ENCODE assay signal across 8 mouse cellular contexts in the genomic region with DNA sequence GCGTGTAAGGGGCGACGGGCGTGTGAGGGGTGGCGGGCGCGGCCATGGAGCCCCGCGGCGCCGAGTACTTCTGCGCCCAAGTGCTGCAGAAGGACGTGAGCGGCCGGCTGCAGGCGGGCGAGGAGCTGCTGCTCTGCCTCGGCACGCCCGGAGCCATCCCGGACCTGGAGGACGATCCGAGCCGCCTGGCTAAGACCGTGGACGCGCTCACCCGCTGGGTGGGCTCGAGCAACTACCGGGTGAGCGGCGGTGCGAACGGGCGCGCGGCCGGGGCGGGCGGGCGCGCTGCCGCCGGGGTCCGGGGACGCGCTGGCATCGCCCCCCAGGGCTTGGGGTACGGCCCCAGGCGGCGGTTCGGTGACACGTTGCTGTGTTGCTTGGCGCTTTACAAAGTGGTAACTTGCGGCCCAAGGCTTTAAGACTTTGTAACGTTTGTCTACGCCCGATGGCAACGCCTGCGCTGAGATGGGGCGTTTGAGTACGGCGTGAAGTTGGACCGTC. TPM values are rescaled to one million over a fixed set of nuclear protein-coding genes. Genes with fewer than 3 reads are reported as not detected.
DNase-seq lines count a peak whose midpoint lies in the region; ATAC-seq and TF ChIP-seq lines count a peak whose summit lies in the region.

No protein-coding gene starts in this region.

- TF ChIP-seq CTCF in bone marrow, adult 2 months (IDR thresholded peaks at IDR 0.05; ENCODE audit: control insufficient read depth, insufficient read depth, low read length): no peak

- H3K27me3 ChIP-seq in embryonic facial prominence, embryonic 14.5 days (replicated peaks; ENCODE audit: control insufficient read depth, insufficient read depth, low read length): no peaks in the 10 kb centered on the region
- no peaks in the 10 kb centered on the region for H3K27me3 ChIP-seq in heart, embryonic 14.5 days (ENCODE audit: control insufficient read depth, insufficient read depth, low read length)

- ATAC-seq in embryonic facial prominence, embryonic 14.5 days (ENCODE audit: low read depth): peak; percentile 75
- ATAC-seq in heart, embryonic 14.5 days (ENCODE audit: insufficient number of reproducible peaks, insufficient read depth, low FRiP score, low read depth): peak; percentile 49

- DNase-seq in ES-E14 (ENCODE audit: low read depth, low spot score): no peak
- DNase-seq in embryonic facial prominence, embryonic 14.5 days (ENCODE audit: low spot score): peak; percentile 54
- peak; percentile 68 to 77 for DNase-seq in kidney, postnatal 4 days
- peak; percentile 60 for DNase-seq in lung, postnatal 10 days
- peak; percentile 40 for DNase-seq in right cerebral cortex, postnatal 14 days
- DNase-seq in yolk sac, embryonic 10.5 days (ENCODE audit: low spot score): no peak

- TF ChIP-seq POLR2A in bone marrow, adult 2 months (IDR thresholded peaks at IDR 0.05; ENCODE audit: borderline replicate concordance, control insufficient read depth, low read depth, low read length): peak; percentile 23; the same call in 1 of the 2 replicates

- H3K9me3 ChIP-seq in ES-E14 (ENCODE audit: control insufficient read depth, insufficient read depth, low read depth, low read length): no peaks in the 10 kb centered on the region
- H3K9me3 ChIP-seq in embryonic facial prominence, embryonic 14.5 days (ENCODE audit: control insufficient read depth, low read length): no peaks in the 10 kb centered on the region
- no peaks in the 10 kb centered on the region for H3K9me3 ChIP-seq in heart, embryonic 14.5 days (ENCODE audit: control insufficient read depth, low read length)

- H3K9ac ChIP-seq in ES-E14 (ENCODE audit: insufficient read depth, low read depth, low read length, poor library complexity, severe bottlenecking): peak overlapping the region; percentile 93
- H3K9ac ChIP-seq in embryonic facial prominence, embryonic 14.5 days (ENCODE audit: low read depth, low read length): peak overlapping the region; percentile 92
- peak overlapping the region; percentile 92 for H3K9ac ChIP-seq in heart, embryonic 14.5 days (ENCODE audit: low read length)

- WGBS in bone marrow, adult 2 months: under 1% methylated on average over 64 of the region's 64 CpGs
- WGBS in embryonic facial prominence, embryonic 14.5 days: 0% methylated on average over 13 of the region's 64 CpGs
- WGBS in heart, embryonic 14.5 days: under 1% methylated on average over 62 of the region's 64 CpGs

- peak overlapping the region; percentile 63 for H3K27ac ChIP-seq in ES-E14 (ENCODE audit: insufficient read depth, low read depth, low read length, poor library complexity, severe bottlenecking)
- H3K27ac ChIP-seq in bone marrow, adult 2 months (ENCODE audit: control insufficient read depth, insufficient read depth, low read depth, low read length, poor library complexity): peak overlapping the region; percentile 81
- peak overlapping the region; percentile 94 for H3K27ac ChIP-seq in embryonic facial prominence, embryonic 14.5 days (replicated peaks; ENCODE audit: low read depth, low read length)
- peak overlapping the region; percentile 68 to 88 for H3K27ac ChIP-seq in heart, embryonic 14.5 days (replicated peaks in 1 of 2; ENCODE audit: control insufficient read depth in 1 of 2, insufficient read depth in 1 of 2, low read depth in 2 of 2, low read length in 2 of 2)

- in situ Hi-C loops in ES-E14 (cut with MboI; ENCODE audit: low sequenced_read_pairs in 2 of 2, unreplicated experiment in 2 of 2): no loop called here

- peaks cover 0 to 3% of the 10 kb centered on the region in 2 experiments; a peak in 2 of 4 replicates for H3K4me1 ChIP-seq in ES-E14 (ENCODE audit: control insufficient read depth in 2 of 2, insufficient read depth in 2 of 2, low read length in 2 of 2, poor library complexity in 1 of 2)
- peaks cover 3% of the 10 kb centered on the region; the same call in 1 of the 2 replicates for H3K4me1 ChIP-seq in bone marrow, adult 2 months (ENCODE audit: control insufficient read depth, insufficient read depth, low read length)
- 0 out of 2 replicates have a peak, but pooled peaks cover 5% of the 10 kb centered on the region for H3K4me1 ChIP-seq in embryonic facial prominence, embryonic 14.5 days (ENCODE audit: control insufficient read depth, insufficient read depth, low read length)
- peaks cover 6 to 14% of the 10 kb centered on the region in 2 experiments for H3K4me1 ChIP-seq in heart, embryonic 14.5 days (ENCODE audit: control insufficient read depth in 2 of 2, insufficient read depth in 2 of 2, low read length in 2 of 2)

- H3K36me3 ChIP-seq in ES-E14 (ENCODE audit: control insufficient read depth, insufficient read depth, low read length, poor library complexity, severe bottlenecking): no peaks in the 10 kb centered on the region
- no peaks in the 10 kb centered on the region for H3K36me3 ChIP-seq in embryonic facial prominence, embryonic 14.5 days (ENCODE audit: control insufficient read depth, insufficient read depth, low read length)
- no peaks in the 10 kb centered on the region for H3K36me3 ChIP-seq in heart, embryonic 14.5 days (ENCODE audit: control insufficient read depth, insufficient read depth, low read length)

- peak overlapping the region; percentile 93 to 95 for H3K4me3 ChIP-seq in ES-E14 (ENCODE audit: insufficient read depth in 1 of 2, low read depth in 1 of 2, low read length in 2 of 2, poor library complexity in 1 of 2, severe bottlenecking in 1 of 2)
- H3K4me3 ChIP-seq in bone marrow, adult 2 months (replicated peaks; ENCODE audit: control insufficient read depth, low read depth, low read length): peak overlapping the region; percentile 88
- H3K4me3 ChIP-seq in embryonic facial prominence, embryonic 14.5 days (ENCODE audit: low read depth, low read length): peak overlapping the region; percentile 96
- peak overlapping the region; percentile 97 to 99 for H3K4me3 ChIP-seq in heart, embryonic 14.5 days (ENCODE audit: control insufficient read depth in 1 of 2, insufficient read depth in 1 of 2, low read depth in 1 of 2, low read length in 2 of 2)

- peak overlapping the region; percentile 65 for H3K4me2 ChIP-seq in embryonic facial prominence, embryonic 14.5 days (ENCODE audit: low read depth, low read length)
- peak overlapping the region; percentile 96 for H3K4me2 ChIP-seq in heart, embryonic 14.5 days (ENCODE audit: low read length)

TF ChIP-seq in ES-E14, 5 proteins besides CTCF, POLR2A, EP300 and RAD21:
- TF ChIP-seq MAFK (IDR thresholded peaks at IDR 0.05; ENCODE audit: insufficient read depth, low read depth, low read length): no peak
- no peak for TF ChIP-seq HCFC1 (IDR thresholded peaks at IDR 0.05; ENCODE audit: borderline replicate concordance, insufficient read depth, low read length)
- no peak for TF ChIP-seq CHD2 (IDR thresholded peaks at IDR 0.05; ENCODE audit: low read depth, low read length)
- no peak for TF ChIP-seq ZC3H11A (IDR thresholded peaks at IDR 0.05; ENCODE audit: borderline replicate concordance, low read depth, low read length)
- TF ChIP-seq ZNF384 (IDR thresholded peaks at IDR 0.05; ENCODE audit: low read depth, low read length): no peak

RNA-seq across cellular contexts. Expression of a gene that starts 0.4 kb away (rescaled TPM):
- 35.5 and 39.3 TPM in 2 replicates for total RNA-seq in ES-E14 (2012; rRNA removed)
- 12.5 and 16.8 TPM in 2 replicates for polyA plus RNA-seq in bone marrow, adult 2 months (2011; ENCODE audit: insufficient read depth, insufficient read length, low replicate concordance, missing spikeins)
- 27.4 and 30.2 TPM in 2 replicates for polyA plus RNA-seq in embryonic facial prominence, embryonic 14.5 days (2014; fragmentation: Nextera tagmentation; extraction: Ambion mirVana)
- polyA plus RNA-seq in heart, embryonic 14.5 days (2014; fragmentation: Nextera tagmentation; extraction: Ambion mirVana): 25.3 TPM in 2 replicates

RNA-seq across cellular contexts. Expression of a gene that starts 33.6 kb away (rescaled TPM):
- total RNA-seq in ES-E14 (2012; rRNA removed): 26.2 and 28.4 TPM in 2 replicates
- polyA plus RNA-seq in bone marrow, adult 2 months (2011; ENCODE audit: insufficient read depth, insufficient read length, low replicate concordance, missing spikeins): 25.0 and 26.6 TPM in 2 replicates
- polyA plus RNA-seq in embryonic facial prominence, embryonic 14.5 days (2014; fragmentation: Nextera tagmentation; extraction: Ambion mirVana): 68.5 and 72.4 TPM in 2 replicates
- 59.9 and 62.4 TPM in 2 replicates for polyA plus RNA-seq in heart, embryonic 14.5 days (2014; fragmentation: Nextera tagmentation; extraction: Ambion mirVana)

Comparison
In these comparisons a context has a peak if more than half of its experiments do, and no peak if none do; other contexts are left out.
1. DNase-seq: peak in embryonic facial prominence, embryonic 14.5 days (single experiment), kidney, postnatal 4 days (2 of 2), lung, postnatal 10 days (single experiment) and right cerebral cortex, postnatal 14 days (single experiment); none in ES-E14 (single experiment) and yolk sac, embryonic 10.5 days (single experiment).
2. Peak in every context shown above with its lines, with median percentiles within 50 percentile points of each other: H3K27ac ChIP-seq, H3K4me3 ChIP-seq and H3K9ac ChIP-seq.